Mouse (Mus musculus) CH12F3 (cell line): ENCODE results near the gene Frmpd2.

ENCODE experiments used
- in situ Hi-C: fragments of 300-500 bp; cut with MboI; formaldehyde crosslinking; loops from 2 replicates; pipeline ENCODE4 v1.14.3; 2020; ENCODE audit warnings: low sequenced_read_pairs

The Frmpd2 gene

DNA sequence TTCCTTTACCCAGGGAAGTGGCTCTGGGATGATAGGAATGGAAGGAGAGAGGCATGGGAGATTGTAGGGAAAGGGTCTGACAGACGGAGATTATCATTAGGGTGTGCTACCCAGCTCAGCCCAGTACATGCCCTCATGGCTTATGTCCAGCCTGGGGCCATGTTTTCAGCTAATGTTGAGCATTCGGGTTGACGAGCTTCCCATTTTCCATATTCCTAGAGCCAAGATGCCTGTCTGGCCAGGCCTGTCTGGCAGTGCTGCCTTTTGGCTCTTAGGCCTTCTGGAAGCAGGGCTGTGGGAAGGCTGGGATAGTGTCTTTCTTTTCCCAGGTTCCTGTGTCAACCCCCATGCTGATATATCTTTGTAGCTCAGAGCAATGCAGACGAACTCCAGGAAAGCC lies 35.2 kb downstream of the Frmpd2 start:
- in situ Hi-C loops: no loop called here

DNA sequence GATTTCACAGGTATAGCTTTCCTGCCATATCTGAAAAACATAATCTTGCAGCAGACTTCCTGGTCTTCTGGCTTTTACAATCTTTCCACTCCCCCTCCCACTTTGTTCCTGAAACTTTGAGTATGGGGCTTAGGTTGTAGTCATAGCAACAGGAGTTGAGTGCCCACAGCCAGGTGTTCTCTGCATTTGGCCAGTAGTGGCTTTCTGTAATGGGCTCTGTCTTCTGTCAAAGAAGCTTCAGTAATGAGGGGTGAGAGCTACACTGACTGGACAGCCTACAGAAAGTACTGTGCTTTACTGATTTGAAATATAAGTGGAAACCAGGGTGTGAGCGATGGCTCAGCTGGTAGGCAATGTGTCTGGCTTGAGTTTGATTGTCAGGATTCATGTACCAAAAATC lies 37.2 kb downstream of the Frmpd2 start:
- in situ Hi-C loops: no loop called here

DNA sequence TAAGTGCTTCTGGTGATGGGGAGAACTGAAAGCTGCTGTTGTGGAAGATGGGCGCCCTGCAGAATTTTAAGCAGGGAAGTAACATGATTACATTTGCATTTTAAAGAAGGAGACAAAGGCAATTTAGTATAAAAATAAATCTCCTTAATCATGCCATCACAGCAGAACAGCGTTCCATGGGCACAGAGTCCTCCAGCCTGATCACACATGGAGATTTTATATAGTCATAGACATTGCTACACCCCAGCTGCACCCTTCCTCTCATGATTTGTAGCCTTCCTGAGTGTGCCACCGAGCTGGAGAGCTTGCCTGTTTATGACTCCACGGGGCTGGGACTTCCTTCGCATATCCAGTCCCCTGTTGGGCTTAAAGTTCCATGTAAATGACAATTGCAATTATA lies 42.4 kb downstream of the Frmpd2 start:
- in situ Hi-C loops: no loop called here

DNA sequence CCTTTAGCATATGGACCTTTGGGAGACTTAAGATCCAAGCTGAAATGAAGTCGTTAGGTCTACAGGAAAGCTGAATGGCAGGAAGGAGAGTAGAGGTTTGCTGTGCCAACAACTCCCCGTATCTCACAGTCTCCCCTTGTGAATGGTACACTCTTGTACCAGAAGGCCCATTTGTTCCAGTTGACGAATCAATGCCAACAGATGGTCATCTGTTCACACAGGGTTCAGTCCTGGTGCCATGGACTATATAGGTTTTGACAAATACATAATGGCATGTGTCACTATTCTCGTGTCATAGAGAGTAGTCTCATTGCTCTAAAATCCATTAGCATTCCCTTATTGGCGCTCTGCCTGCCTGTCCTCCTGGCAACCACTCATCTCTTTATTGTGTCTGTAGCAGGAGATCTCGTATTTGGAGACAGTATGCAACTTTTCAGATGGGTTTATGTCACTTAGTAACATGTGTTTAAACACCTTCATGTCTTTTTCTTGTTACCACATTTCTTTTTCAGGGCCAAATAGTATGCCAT lies 43.3 kb downstream of the Frmpd2 start:
- in situ Hi-C loops: no loop called here

DNA sequence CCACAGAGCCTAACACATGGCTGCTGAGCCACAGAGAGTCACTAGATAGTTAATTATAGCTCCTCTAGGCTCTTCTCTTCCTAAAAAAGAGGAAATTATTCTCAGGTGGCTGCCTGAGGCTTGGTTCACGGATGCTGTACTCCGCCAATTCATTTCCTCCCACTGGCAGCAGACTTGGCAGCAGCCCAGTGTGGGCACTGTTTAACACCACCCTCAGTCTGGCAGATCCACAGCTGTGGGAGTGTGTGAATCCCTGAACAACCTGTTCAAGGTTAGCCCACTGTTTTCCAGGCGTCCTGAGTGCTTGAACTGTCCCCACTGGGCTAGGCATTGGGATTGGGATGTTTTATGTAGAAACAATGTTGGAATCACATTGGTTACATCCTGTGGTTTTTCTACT lies 50.0 kb downstream of the Frmpd2 start:
- in situ Hi-C loops: no loop called here

DNA sequence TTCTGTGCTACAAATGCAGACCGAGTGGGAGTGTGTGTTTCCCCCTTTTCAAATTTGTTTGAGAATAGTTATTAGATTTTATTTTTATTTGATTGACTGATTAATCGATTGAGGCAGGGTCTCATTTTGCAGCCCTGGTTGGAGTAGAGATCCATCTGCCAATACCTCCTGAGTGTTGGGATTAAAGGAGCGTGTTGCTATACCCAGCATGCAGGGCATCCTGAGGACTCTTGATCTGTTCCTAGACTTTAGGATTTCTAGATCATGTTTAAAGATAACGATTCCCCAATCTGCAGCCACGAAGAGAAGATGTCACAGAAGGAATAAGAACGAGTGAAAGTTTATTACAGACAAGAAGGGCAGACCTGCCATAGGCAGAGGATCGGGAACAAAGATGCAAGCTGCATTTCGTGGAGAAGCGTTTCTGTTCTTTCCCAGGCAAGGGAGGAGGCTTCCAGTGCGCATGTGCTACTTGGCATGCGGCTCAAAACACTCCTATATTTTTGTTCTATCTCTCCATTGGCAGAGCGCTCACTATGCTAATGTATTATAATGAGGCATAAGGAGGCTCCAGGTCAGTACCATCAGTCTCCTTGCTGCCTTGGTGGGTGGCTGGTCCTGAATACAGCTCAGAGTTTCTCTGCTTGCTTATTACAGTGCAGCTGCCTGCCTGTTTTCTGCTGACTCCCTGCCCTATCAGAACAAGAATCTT lies 53.9 kb downstream of the Frmpd2 start:
- in situ Hi-C loops: no loop called here

DNA sequence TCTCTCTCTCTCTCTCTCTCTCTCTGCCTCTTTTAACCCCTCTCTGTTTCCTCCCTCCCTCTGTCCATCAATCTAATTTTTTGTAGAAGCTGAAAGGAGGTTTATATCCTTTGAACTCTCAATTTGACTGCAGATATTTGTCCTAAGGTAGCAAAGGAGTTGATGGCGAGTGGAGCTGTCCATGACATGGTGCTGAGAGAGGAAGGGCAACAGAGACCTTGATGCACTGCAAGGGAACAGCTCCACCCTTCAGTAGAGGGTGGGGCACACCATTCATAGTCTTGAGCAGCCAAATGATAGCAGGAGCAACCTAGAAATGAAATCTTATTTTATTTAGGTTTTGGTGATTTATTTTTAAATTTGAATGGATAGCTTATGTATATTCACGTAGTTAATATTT lies 55.1 kb downstream of the Frmpd2 start:
- in situ Hi-C loops: no loop called here

DNA sequence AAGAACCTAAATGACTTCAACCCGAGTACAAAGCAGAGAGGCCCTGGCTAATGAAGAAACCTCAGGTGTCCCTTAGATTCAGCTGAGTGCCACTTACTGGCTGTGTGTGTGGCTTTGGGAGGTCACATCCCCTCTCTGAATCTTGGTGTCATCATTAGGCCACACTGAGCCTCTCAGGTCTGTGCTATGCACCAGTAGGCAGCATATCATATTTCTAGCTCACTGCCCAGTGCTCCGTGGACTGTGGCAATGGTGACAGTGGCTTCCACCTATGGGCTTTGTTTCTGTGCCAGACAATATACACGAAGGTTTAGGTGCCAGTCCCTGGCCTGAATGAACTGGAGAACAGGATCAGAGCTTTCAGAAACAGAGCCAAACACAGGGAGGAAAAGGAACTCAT lies 56.4 kb downstream of the Frmpd2 start:
- in situ Hi-C loops: no loop called here

DNA sequence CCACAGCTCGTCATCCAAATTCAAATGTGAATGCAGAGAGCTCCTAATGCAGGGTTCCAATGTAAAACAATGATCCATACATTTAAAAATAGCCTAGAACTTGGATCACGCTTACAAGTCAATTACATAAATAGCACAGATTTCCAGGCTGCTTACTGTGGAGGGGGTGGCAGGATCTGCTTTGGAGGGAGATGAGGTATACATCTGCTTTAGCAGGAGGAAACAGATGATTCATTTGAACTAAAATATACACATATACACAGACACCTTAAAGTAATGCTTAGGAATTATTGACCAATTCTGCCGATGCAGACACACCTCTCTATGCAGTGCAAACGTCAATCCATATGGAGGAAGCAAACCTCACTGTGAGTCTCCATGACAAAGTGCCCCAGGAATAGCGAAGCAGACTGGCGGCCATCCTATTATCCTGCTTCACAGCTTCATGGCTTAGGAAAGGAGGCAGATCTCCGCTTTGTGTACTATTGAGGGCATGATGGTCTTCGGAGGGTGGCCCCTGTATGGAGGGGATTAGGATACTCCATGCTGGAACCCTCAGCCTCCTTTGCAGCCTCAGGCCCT lies 59.9 kb downstream of the Frmpd2 start:
- in situ Hi-C loops: no loop called here

DNA sequence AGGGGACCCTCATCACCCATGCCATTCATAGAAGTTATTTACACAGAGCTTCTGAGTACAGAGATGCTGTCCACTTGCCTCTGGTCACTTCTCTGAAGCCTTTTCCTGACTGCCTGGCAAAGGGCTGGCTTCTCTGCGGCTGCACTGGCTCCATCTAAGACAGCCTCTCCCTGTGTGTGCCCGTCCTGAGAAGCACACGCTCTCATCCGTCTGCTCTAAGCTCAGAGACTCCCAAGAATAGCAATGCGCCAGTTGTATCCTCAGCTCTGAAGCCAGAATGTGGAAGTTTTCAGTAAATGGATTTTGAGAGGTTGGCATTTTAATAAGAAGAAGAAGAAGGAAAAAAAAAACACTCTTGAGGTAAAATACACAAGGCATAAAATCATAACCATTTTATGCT lies 61.3 kb downstream of the Frmpd2 start:
- in situ Hi-C loops: no loop called here

DNA sequence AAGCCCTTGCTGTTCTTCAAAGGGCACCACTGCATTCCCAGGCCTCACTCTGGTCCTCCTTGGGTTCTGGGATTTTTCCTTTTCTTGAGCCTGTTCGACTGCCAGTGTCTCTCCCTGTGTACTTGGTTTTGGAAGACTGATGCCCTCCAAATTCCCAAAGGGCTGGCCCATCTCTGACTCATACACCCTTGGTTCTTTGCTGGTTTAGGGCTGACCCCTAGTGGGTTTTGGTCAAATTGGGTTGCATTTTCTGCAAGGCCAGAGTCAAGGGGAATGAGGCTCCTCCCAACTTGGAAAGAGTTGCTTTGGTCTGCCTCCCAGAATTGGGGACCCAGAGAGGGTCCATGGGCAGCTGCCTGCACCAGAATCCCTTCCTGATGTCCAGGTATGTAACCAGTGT lies 62.0 kb downstream of the Frmpd2 start:
- in situ Hi-C loops: no loop called here

DNA sequence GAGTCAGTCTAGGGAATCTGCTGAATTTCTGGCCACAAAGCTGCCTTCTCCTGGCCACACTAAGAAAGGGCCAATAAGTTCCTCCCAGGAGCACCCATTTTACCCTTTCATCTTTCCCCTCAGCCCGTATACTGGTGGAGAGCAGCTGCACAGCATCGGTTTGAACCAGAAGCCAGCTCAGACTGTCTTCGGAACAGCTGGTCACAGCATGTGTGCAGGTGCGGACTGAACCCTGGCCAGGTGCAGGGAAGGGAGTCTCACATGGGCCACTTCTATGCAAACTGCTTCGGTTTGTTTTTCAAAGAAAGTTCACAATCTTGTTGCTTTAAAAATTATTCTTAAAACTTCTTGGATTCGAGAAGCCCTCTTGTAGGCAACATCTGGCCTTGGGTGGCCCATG lies 63.8 kb downstream of the Frmpd2 start:
- in situ Hi-C loops: no loop called here

DNA sequence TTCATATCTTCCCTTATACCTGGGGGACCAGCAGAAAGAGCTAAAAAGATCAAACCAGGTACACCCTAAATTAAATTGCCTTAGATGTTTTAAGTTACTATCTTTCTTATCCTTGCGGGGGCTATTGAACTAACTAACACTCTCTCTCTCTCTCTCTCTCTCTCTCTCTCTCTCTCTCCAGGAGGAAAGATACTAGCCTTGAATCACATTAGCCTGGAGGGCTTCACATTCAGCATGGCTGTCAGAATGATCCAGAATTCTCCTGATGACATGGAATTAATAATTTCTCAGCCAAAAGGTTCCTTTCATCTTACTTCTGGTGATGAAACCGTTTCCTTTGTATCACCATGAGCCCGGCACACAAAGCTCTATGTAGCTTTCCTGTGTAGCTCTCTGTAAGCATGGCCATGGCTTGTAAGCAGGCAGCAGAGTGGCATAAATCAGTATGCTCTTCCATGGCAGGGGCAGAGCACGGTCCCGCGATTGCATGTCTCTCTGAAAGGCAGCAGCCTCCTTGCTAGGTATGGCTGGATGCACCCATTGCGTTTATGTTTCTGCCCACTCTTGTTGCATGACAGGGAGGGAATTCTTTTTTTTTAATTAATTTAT lies 68.2 kb downstream of the Frmpd2 start:
- in situ Hi-C loops: no loop called here

DNA sequence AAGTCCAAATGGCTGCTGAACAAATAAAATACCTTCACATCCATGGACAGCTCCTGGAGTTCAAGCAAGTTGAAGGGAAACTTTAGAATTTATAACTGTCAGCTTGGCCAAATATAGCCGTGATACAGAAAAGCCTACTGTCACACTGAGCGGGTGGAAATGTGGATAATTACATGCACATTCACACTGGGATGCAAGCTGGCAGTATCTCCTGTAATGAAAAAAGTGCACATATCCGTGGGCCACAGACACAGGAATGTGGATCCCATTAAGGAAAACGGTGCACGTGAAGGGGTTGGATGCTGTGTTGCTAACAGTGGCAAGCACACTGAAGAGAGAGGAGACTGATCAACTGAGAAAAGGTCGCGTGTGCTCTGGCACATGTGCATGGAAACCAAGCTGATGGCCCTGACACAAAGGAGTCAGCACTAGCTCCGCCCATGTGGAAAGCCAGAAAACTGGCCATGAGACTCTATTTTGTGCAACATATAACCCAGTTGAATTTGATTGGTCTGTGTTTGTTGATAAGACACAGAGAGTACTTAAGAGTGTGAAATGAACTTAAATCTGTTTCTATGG lies 74.2 kb downstream of the Frmpd2 start:
- in situ Hi-C loops: no loop called here

DNA sequence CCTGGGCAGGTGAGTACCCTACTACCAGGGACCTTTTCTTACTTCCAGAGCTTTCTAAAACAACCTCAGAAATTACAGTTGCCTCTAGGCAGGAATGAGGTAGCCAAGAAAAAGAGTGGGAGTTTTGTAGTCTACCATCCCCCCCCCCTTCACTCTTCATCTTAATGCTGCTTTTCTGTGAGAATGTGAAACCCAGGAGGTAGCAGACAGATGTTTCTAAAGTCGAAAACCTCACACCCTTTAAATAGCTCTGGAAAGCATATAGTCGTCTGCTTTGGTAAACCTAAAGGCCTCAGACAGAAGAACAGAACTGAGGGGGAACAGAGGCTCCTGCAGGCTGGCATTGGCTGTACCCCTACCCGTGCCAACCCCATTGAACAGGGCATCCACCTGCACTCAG lies 77.2 kb downstream of the Frmpd2 start:
- in situ Hi-C loops: no loop called here

DNA sequence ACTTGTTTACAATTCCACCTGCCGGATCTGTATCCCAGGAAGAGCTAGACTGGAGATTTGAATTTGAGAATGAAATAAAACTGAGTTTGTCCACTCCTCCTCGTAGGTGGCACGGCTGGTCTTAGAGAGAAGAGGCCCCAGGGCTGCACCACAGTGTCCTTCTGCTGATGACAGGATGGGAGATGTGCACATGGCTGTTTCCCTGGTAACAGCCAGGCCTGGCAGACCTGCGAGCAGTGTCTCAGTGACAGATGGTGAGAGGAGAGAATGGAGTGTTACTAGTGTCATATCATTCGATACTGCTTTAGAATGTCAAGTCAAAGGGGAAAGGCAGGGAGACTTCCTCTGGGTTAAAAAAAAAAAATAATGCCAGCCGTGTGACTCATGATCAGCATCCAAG lies 78.4 kb downstream of the Frmpd2 start:
- in situ Hi-C loops: no loop called here

DNA sequence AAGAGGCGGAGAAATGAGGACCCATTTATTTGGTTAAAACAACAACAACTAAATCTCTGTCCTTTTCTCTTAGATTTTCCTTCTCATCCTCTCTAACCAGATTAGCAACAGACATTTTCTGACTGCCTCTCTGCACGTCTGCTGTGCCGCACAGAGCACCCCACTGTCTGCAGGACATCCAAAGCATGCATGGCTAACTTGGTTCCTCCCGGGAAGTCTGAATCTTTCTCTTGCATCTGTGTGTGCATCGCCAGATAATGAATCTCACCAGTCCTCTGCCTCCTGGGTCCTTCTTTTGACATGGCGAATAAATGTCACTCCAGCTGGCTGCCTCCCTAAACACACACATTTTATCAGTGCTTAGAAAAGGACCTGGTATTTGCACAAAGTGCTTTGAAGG lies 99.2 kb downstream of the Frmpd2 start:
- in situ Hi-C loops: no loop called here

DNA sequence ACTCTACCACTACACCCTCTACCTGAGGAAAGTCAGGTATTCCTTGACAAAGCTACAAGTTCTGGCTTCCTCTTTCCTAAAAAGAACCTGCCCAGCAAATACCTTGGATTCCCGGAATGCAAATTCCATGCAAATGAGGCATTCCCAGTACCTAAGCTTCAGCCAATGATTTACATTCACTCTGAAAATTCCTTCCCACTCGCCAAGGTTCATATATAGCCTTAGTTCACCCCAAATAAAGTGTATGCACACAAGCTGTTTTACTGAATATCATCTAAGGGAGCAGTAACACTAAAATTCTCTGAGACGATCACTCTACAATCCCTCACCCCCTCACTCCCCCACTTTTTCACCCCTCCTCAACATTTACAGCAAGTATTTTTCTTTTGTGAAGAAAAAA lies 102.1 kb downstream of the Frmpd2 start:
- in situ Hi-C loops: no loop called here

DNA sequence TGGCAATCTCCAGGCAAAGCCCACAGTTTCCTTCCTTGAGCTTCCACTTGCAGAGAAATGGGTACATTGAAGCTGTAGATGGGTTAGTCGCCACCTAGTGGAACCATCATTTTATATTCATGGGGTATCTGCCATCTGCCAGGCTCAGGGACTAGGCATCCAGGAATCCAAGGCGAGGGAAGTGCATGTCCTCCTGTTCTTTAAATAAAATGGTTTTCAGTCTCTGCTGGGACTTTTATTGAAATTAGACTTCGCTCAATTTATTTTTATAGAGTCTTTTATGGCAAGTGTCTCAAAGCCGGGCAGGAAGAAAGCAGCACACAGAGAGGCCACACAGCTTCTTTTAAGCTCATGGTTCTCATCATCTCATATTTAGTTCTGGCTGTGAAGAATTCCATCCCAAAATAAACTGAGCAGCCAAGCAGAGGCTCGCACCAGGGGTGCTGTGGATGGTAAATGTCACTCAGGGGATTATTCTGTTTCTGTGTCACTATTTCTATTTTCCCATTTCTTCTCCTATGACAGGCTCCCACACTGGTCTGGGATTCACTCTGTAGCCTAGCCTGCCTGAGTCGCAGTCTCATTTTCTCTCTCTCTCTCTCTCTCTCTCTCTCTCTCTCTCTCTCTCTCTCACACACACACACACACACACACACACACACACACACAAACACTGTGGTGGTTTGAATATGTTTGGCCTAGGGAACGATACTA lies 108.4 kb downstream of the Frmpd2 start:
- in situ Hi-C loops: no loop called here

DNA sequence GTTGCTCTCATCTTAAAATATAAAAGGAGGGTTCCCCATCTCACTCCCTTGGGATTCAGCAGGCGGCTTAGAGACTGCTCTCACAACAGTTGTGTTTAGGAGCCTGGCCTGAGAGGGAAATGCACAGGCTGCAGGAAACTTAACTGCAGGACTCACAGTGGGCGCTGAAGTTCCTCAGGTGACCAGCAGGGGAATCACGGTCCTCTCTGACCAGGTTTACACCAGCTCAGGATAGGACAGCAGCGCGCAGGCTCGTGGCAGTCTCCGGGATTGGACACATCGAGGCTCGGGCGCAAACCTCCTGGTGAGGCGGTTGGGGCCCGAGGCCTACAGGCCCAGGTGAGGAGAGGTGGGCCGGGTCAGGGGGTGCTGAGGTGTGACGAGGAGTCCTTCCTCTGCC lies 117.5 kb downstream of the Frmpd2 start, which contains the start of gene Ptpn20:
Gene Ptpn20 (plus strand): TSS at position 257 of the 400 bp plus-strand sequence.
- in situ Hi-C loops: no loop called here

DNA sequence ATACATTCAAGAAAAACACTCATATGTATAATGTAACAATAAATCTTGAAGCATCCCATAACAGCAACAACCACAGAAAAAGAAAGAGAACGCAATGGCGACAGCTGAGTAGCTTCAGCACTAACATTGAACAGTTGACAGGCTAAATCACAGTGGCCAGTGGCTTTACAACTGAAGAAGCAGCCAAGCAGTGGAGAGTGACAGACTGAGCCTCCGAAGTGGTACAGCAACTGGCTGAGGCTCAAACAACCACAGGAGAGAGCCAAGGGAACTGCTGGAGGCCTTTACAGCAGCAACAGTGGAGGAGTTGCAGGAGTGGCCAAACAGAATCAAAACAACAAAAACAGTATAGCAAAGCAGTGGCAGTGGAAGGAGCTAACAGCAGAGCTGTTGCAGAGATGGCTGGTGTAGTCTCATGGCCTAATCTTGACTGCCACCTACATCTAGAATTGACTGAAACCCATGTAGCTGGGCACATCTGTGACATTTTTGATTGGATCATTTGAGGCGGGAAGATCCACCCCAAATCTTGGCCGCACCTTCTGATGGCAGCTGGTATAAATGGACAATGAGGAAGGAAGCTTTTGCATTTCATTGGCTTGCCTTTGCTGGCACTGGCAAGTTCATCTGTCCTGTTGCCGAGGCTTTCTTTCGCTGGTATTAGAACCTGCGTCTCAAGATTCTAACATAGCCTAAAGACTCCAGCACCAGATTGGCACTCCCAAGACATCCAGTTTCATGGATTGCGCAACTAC lies 127.1 kb downstream of the Frmpd2 start:
- in situ Hi-C loops: no loop called here
